Mouse (Mus musculus) MEL (cell line): ENCODE results near the gene Hpdl. TPM values are rescaled to one million over a fixed set of nuclear protein-coding genes. Genes with fewer than 3 reads are reported as not detected.
A peak's percentile ranks its signal among the peaks of the same experiment; 100 is the strongest.

Experiments
- DNase-seq: peaks from one replicate; pipeline ENCODE4 v3.0.0; 2011; ENCODE audit warnings: low read depth, low spot score
- H3K27ac ChIP-seq: 2 replicates; pipeline ENCODE4 v1.5.1; 2012; ENCODE audit warnings: low read depth, mild to moderate bottlenecking, control low read depth, low read length, moderate library complexity; ENCODE audit not compliant: control insufficient read depth
- H3K27me3 ChIP-seq, 2 experiments: fragments of 150-350 bp in 1 of 2; sonication (generic) in 1 of 2; 2 replicates each; pipeline ENCODE4 v1.6.1; 2012; ENCODE audit warnings: low read length in 2 of 2, mild to moderate bottlenecking in 2 of 2, improper control_type of control experiment in 1 of 2, moderate library complexity in 1 of 2; ENCODE audit not compliant: insufficient read depth in 2 of 2, control insufficient read depth in 1 of 2
- H3K36me3 ChIP-seq, 2 experiments: 2 replicates each; pipeline ENCODE4 v1.6.1; 2012 to 2014; ENCODE audit warnings: low read length in 2 of 2, improper control_type of control experiment in 1 of 2, inconsistent platforms in 1 of 2, mild to moderate bottlenecking in 1 of 2; ENCODE audit not compliant: insufficient read depth in 2 of 2, control insufficient read depth in 1 of 2
- H3K4me1 ChIP-seq, 2 experiments: fragments of 150-350 bp in 1 of 2; sonication (generic) in 1 of 2; 2 replicates each; pipeline ENCODE4 v1.6.1; 2012; ENCODE audit warnings: low read length in 2 of 2, improper control_type of control experiment in 1 of 2, mild to moderate bottlenecking in 1 of 2; ENCODE audit not compliant: insufficient read depth in 2 of 2, control insufficient read depth in 1 of 2
- H3K4me3 ChIP-seq, 2 experiments: fragments of 150-350 bp in 1 of 2; sonication (generic) in 1 of 2; 2 replicates each; pipeline ENCODE4 v1.5.1; 2012; ENCODE audit warnings: low read depth in 2 of 2, low read length in 2 of 2, mild to moderate bottlenecking in 2 of 2, moderate library complexity in 2 of 2, control low read depth in 1 of 2, improper control_type of control experiment in 1 of 2; ENCODE audit not compliant: control insufficient read depth in 1 of 2, insufficient read depth in 1 of 2
- H3K79me2 ChIP-seq: 2 replicates; pipeline ENCODE4 v1.6.1; 2012; ENCODE audit warnings: mild to moderate bottlenecking, low read length, moderate library complexity; ENCODE audit not compliant: control insufficient read depth, poor library complexity, insufficient read depth
- H3K9ac ChIP-seq: 2 replicates; pipeline ENCODE4 v1.6.1; 2012; ENCODE audit warnings: low read depth, mild to moderate bottlenecking, control low read depth, low read length, moderate library complexity; ENCODE audit not compliant: control insufficient read depth, poor library complexity, severe bottlenecking
- H3K9me3 ChIP-seq: fragments of 150-350 bp; sonication (generic); replicated peaks from 2 replicates; pipeline ENCODE4 v1.6.1; 2012; ENCODE audit warnings: mild to moderate bottlenecking, low read length, improper control_type of control experiment, moderate library complexity; ENCODE audit not compliant: insufficient read depth
- BHLHE40 ChIP-seq: IDR thresholded peaks from 2 replicates; pipeline ENCODE4 v1.6.1; 2012; ENCODE audit warnings: low read depth, mild to moderate bottlenecking, inconsistent platforms, low read length, improper control_type of control experiment, borderline replicate concordance
- CHD1 ChIP-seq: IDR thresholded peaks from 2 replicates; pipeline ENCODE4 v1.6.1; 2012; ENCODE audit warnings: low read depth, mild to moderate bottlenecking, inconsistent platforms, low read length, improper control_type of control experiment
- CTCF ChIP-seq, 3 experiments: IDR thresholded peaks in 2 of 3; conservative IDR thresholded peaks in 1 of 3; 2 replicates each; pipeline ENCODE4 v1.5.1; 2011 to 2012; ENCODE audit warnings: low read length in 3 of 3, low read depth in 2 of 3, mild to moderate bottlenecking in 2 of 3, improper control_type of control experiment in 1 of 3, inconsistent platforms in 1 of 3, mixed read lengths in 1 of 3, moderate library complexity in 1 of 3; ENCODE audit not compliant: control insufficient read depth in 1 of 3, insufficient read depth in 1 of 3, poor library complexity in 1 of 3, severe bottlenecking in 1 of 3
- ETS1 ChIP-seq: IDR thresholded peaks from 2 replicates; pipeline ENCODE4 v1.6.1; 2012; ENCODE audit warnings: low read depth, mild to moderate bottlenecking, inconsistent platforms, low read length, improper control_type of control experiment, moderate library complexity
- HCFC1 ChIP-seq: IDR thresholded peaks from 2 replicates; pipeline ENCODE4 v1.6.1; 2012; ENCODE audit warnings: low read depth, mild to moderate bottlenecking, inconsistent platforms, low read length, improper control_type of control experiment, moderate library complexity
- JUND ChIP-seq: IDR thresholded peaks from 2 replicates; pipeline ENCODE4 v1.6.1; 2011; ENCODE audit warnings: low read depth, mild to moderate bottlenecking, improper control_type of control experiment, low read length
- MAX ChIP-seq: IDR thresholded peaks from 2 replicates; pipeline ENCODE4 v1.6.1; 2011; ENCODE audit warnings: low read length, improper control_type of control experiment
- MXI1 ChIP-seq: IDR thresholded peaks from 2 replicates; pipeline ENCODE4 v1.6.1; 2011; ENCODE audit warnings: mild to moderate bottlenecking, low read depth, low read length, improper control_type of control experiment
- MYB ChIP-seq: IDR thresholded peaks from 2 replicates; pipeline ENCODE4 v1.6.1; 2011; ENCODE audit warnings: mild to moderate bottlenecking, low read depth, low read length, improper control_type of control experiment
- MYC ChIP-seq: IDR thresholded peaks from 2 replicates; pipeline ENCODE4 v1.6.1; 2011; ENCODE audit warnings: low read depth, mild to moderate bottlenecking, low read length, improper control_type of control experiment, moderate library complexity
- NRF1 ChIP-seq: IDR thresholded peaks from 2 replicates; pipeline ENCODE4 v1.6.1; 2014; ENCODE audit warnings: low read depth, mild to moderate bottlenecking, inconsistent platforms, low read length, improper control_type of control experiment, moderate library complexity; ENCODE audit not compliant: poor library complexity, insufficient read depth, severe bottlenecking
- POLR2AphosphoS2 ChIP-seq: IDR thresholded peaks from 2 replicates; pipeline ENCODE4 v1.6.1; 2011; ENCODE audit warnings: low read length, improper control_type of control experiment
- POLR2AphosphoS5 ChIP-seq: IDR thresholded peaks from 2 replicates; pipeline ENCODE4 v1.6.1; 2012; ENCODE audit warnings: low read depth, borderline replicate concordance, mild to moderate bottlenecking, inconsistent platforms, low read length, moderate library complexity, mixed read lengths
- RAD21 ChIP-seq: IDR thresholded peaks from 2 replicates; pipeline ENCODE4 v1.6.1; 2011; ENCODE audit warnings: mild to moderate bottlenecking, low read depth, low read length, improper control_type of control experiment
- RCOR1 ChIP-seq: IDR thresholded peaks from 2 replicates; pipeline ENCODE4 v1.6.1; 2012; ENCODE audit warnings: low read depth, mild to moderate bottlenecking, inconsistent platforms, low read length, improper control_type of control experiment
- SIN3A ChIP-seq: IDR thresholded peaks from 2 replicates; pipeline ENCODE4 v1.6.1; 2012; ENCODE audit warnings: low read length, improper control_type of control experiment, inconsistent platforms
- SMC3 ChIP-seq: IDR thresholded peaks from 2 replicates; pipeline ENCODE4 v1.6.1; 2011; ENCODE audit warnings: low read depth, low read length, improper control_type of control experiment
- TCF12 ChIP-seq: IDR thresholded peaks from 2 replicates; pipeline ENCODE4 v1.6.1; 2014; ENCODE audit warnings: low read depth, mild to moderate bottlenecking, inconsistent platforms, low read length, improper control_type of control experiment, moderate library complexity
- ZC3H11A ChIP-seq: IDR thresholded peaks from 2 replicates; pipeline ENCODE4 v1.6.1; 2012; ENCODE audit warnings: low read depth, mild to moderate bottlenecking, inconsistent platforms, low read length, improper control_type of control experiment
- ZMIZ1 ChIP-seq: IDR thresholded peaks from 2 replicates; pipeline ENCODE4 v1.6.1; 2012; ENCODE audit warnings: low read depth, mild to moderate bottlenecking, inconsistent platforms, low read length, improper control_type of control experiment, moderate library complexity
- polyA plus RNA-seq, 2 experiments: library from polyadenylated mRNA; stranded (reverse) in 1 of 2; unstranded in 1 of 2; fragments of >175 nt in 1 of 2; fragments of >200 nt in 1 of 2; gene quantifications; 2 replicates each; pipeline versions ENCODE4 v1.2.1 to v1.2.4; 2012; ENCODE audit warnings: low replicate concordance in 2 of 2, low read depth in 1 of 2; ENCODE audit not compliant: insufficient read length in 2 of 2, insufficient read depth in 1 of 2, missing spikeins in 1 of 2
- total RNA-seq: library from RNA; depleted of rRNA; stranded (reverse); fragments of 300-350 nt; gene quantifications from 2 replicates; pipeline ENCODE4 v1.2.3, GENCODE M21; 2012

Hpdl gene
- total and polyA plus RNA-seq, 3 experiments, result 0.14 TPM; not detected in 2

DNA sequence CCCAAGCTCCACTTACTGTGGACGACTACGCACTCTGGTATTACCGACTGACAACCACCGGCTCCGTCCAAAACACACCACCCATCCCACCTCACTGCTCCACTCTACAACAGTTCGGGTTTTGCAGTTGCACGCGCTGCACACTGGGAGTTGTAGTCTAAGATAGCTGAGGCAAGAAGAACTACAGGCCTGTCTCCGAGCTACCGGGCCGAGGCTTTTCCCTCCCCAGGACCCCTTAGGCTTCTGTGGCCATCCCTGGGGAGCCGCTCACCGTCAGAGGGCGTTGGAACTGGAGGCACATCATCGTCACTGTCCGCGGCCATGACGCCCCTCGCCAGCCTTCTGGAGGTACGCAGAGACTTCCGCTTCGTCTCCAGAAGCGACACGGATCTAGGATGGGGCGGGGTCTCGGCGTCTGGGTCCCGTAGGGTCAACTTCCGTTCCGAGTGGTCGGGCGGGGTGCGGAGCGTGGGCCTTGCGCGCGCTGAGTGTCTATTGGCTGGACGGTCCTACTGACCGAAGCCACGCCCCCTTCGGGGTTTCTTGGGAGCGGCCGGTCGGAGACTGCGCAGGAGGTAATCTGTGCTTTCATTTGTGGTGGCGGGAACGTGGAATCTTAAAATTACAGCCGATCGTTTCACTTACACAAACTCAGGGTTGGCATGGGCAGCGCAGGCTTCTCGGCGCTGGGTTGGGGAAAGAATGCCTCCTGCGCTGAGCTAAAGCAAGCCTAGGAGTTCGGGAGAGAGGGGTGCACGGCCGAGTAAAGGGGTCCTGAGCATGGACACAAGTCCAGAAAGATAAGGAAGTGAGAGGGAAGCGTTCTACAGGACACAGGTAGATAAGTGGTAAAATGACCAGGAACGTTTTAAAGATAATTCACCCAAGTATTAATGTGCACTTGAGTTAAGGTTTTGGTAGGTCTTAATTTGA is 14.0 kb downstream of the Hpdl start, which contains the start of the genes Toe1 and Mutyh (continued):
- TF ChIP-seq BHLHE40, result no peak
- TF ChIP-seq TCF12, result 0 out of 2 replicates have a peak, but pooled peaks have one; percentile 57
- peak; percentile 95 for TF ChIP-seq POLR2AphosphoS2

DNA sequence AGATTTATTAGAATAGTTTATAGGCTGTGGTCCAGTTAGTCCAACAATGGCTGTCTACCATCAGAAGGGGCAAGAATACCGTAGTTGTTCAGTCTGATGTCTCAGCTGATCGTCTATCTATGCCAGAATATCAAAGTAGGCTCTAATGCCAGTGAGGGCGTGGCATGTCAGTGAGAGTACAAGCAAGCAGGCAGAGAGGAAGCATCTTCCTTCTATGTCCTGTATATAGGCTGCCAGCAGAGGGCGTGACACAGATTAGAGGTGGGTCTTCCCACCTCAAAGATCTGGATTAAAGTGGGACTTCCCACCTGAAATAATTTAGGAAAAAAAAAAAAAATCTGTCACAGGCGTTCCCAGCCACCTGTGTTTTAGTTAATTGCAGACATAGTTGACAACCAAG is 21.6 kb downstream of the Hpdl start:
- H3K36me3 ChIP-seq, result peaks cover 0 to 4% of the 10 kb centered on the region in 2 experiments; a peak in 1 of 4 replicates
- H3K4me3 ChIP-seq, result no peak overlapping the region
- DNase-seq, result peak; percentile 78
- no peaks in the 10 kb centered on the region for H3K4me1 ChIP-seq
- TF ChIP-seq CTCF (IDR thresholded peaks at IDR 0.05 in 2 of 3, conservative IDR thresholded peaks at IDR 0.05 in 1 of 3; ENCODE audit: control insufficient read depth in 1 of 3, insufficient read depth in 1 of 3, low read depth in 2 of 3, low read length in 3 of 3, poor library complexity in 1 of 3, severe bottlenecking in 1 of 3) (peak; percentile 59 to 71 (median 60)), SIN3A (0 out of 2 replicates have a peak, but pooled peaks have one; percentile 50), MAX (no peak), SMC3 (peak; percentile 61), ZMIZ1 (no peak), ETS1 (0 out of 2 replicates have a peak, but pooled peaks have one; percentile 23), RAD21 (peak; percentile 8), MXI1 (peak; percentile 52)
- H3K79me2 ChIP-seq, result no peaks in the 10 kb centered on the region
- H3K27me3 ChIP-seq, result no peaks in the 10 kb centered on the region
- no peaks in the 10 kb centered on the region for H3K9me3 ChIP-seq
- H3K27ac ChIP-seq, result no peak overlapping the region
- no peak overlapping the region for H3K9ac ChIP-seq

DNA sequence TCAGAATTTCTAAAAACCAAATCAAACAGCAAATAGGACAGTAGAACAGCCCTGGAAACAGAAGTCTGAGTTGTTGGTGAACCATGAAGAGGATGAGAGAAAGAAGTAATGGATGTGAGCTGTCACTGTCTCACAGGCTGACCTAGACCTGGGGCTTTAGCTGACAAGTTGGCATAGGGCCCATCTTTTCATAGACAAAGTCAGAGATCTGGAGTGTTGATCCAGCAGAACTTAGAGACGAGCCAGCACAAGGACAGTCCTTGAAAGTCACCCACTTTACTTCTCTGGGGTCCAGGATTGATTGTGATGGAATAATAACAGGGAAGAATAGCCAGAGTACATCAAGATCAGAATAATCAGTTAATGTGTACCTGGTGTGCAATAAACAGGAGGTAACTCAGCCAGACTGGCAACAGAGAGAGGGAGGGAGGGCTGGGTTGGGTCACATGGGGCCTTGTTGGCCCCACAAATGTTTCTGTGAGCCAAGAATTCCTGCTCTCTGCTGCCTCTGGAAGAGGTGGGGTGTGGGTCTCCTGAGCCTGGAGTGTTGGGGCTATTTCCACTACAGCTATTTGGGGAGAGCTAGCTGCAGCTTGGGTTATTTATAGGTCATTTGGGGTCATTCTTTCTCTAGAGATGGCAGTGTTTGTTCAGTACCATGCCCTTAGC is 24.9 kb downstream of the Hpdl start:
- H3K79me2 ChIP-seq, result no peaks in the 10 kb centered on the region
- DNase-seq, result no peak

More for the DNA sequence above, 24.9 kb downstream of the Hpdl start:
- Histone ChIP-seq H3K4me1 (no peaks in the 10 kb centered on the region), H3K9me3 (no peaks in the 10 kb centered on the region), H3K27me3 (no peaks in the 10 kb centered on the region), H3K9ac (no peak overlapping the region), H3K4me3 (no peak overlapping the region), H3K27ac (no peak overlapping the region), H3K36me3 (no peaks in the 10 kb centered on the region)
- TF ChIP-seq POLR2AphosphoS5, result no peak
- TF ChIP-seq MYC, result no peak
- no peak for TF ChIP-seq CHD1
- no peak for TF ChIP-seq TCF12
- no peak for TF ChIP-seq MYB
- TF ChIP-seq ZMIZ1, result no peak
- no peak for TF ChIP-seq ZC3H11A
- no peak for TF ChIP-seq RCOR1
- no peak for TF ChIP-seq JUND
- TF ChIP-seq NRF1, result no peak
- no peak for TF ChIP-seq RAD21
- TF ChIP-seq HCFC1, result no peak
